Mouse (Mus musculus) megakaryocyte, embryonic 14.5 days (primary cell): ENCODE measurements around the gene Cxcr2.

ENCODE experiments used
- FLI1 ChIP-seq: IDR thresholded peaks from 2 replicates; pipeline ENCODE4 v1.6.1; 2012; ENCODE audit warnings: low read length, inconsistent platforms, mixed read lengths
- GATA1 ChIP-seq: IDR thresholded peaks from 3 replicates; pipeline ENCODE4 v1.6.1; 2012; ENCODE audit warnings: mixed read lengths, low read length, inconsistent platforms, borderline replicate concordance

DNA sequence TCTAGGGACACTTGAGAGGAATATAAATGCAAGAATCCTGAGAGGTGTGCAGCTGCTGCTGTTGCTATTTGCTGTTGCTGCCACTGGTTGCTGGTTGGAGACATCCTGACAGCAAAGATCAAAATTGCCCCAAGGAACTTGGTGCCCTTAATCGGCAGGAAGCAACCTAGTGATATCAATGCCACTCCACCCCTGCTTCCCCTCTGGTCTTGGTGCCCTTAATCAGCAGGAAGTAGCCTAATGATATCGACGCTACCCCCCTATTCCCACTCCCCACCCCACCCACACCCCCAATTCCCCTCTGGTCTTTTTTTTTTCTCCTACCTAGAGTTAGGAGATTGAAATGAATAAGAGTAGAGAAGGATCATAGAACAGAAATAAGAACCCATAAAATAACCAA lies 18.9 kb downstream of the Cxcr2 start:
- TF ChIP-seq GATA1 (no peak), FLI1 (no peak)
